Mouse (Mus musculus) ES-E14 (cell line): Measurements from ENCODE around the gene Phrf1. TPM values are rescaled to one million over a fixed set of nuclear protein-coding genes. Genes with fewer than 3 reads are reported as not detected.

ENCODE experiments used
- DNase-seq: peaks from one replicate; pipeline ENCODE4 v3.0.0-alpha.2; 2013; ENCODE audit warnings: low read depth, low spot score
- H3K27ac ChIP-seq: 2 replicates; pipeline ENCODE4 v1.5.1; 2012; ENCODE audit warnings: low read depth, mild to moderate bottlenecking, low read length, moderate library complexity, mixed read lengths; ENCODE audit not compliant: poor library complexity, insufficient read depth, severe bottlenecking
- H3K36me3 ChIP-seq: 2 replicates; pipeline ENCODE4 v1.6.1; 2012; ENCODE audit warnings: mild to moderate bottlenecking, low read length, moderate library complexity, mixed read lengths; ENCODE audit not compliant: control insufficient read depth, poor library complexity, insufficient read depth, severe bottlenecking
- H3K4me1 ChIP-seq, 2 experiments: fragments of 150-350 bp in 1 of 2; sonication (generic) in 1 of 2; 2 replicates each; pipeline ENCODE4 v1.6.1; 2012; ENCODE audit warnings: low read length in 2 of 2, mild to moderate bottlenecking in 1 of 2, mixed read lengths in 1 of 2; ENCODE audit not compliant: control insufficient read depth in 2 of 2, insufficient read depth in 2 of 2, poor library complexity in 1 of 2
- H3K4me3 ChIP-seq, 2 experiments: fragments of 150-350 bp in 1 of 2; sonication (generic) in 1 of 2; 2 replicates each; pipeline ENCODE4 v1.5.1; 2012; ENCODE audit warnings: low read length in 2 of 2, low read depth in 1 of 2, mild to moderate bottlenecking in 1 of 2, mixed read lengths in 1 of 2; ENCODE audit not compliant: insufficient read depth in 1 of 2, poor library complexity in 1 of 2, severe bottlenecking in 1 of 2
- H3K9ac ChIP-seq: 2 replicates; pipeline ENCODE4 v1.6.1; 2012; ENCODE audit warnings: low read depth, mild to moderate bottlenecking, low read length, mixed read lengths; ENCODE audit not compliant: poor library complexity, insufficient read depth, severe bottlenecking
- H3K9me3 ChIP-seq: fragments of 150-350 bp; sonication (generic); 2 replicates; pipeline ENCODE4 v1.6.1; 2012; ENCODE audit warnings: low read depth, mild to moderate bottlenecking, low read length; ENCODE audit not compliant: control insufficient read depth, insufficient read depth
- CHD2 ChIP-seq: IDR thresholded peaks from 2 replicates; pipeline ENCODE4 v1.6.1; 2014; ENCODE audit warnings: mild to moderate bottlenecking, low read depth, low read length, inconsistent platforms
- HCFC1 ChIP-seq: IDR thresholded peaks from 2 replicates; pipeline ENCODE4 v1.6.1; 2012; ENCODE audit warnings: low read length, inconsistent platforms, borderline replicate concordance; ENCODE audit not compliant: insufficient read depth
- MAFK ChIP-seq: IDR thresholded peaks from 2 replicates; pipeline ENCODE4 v1.6.1; 2014; ENCODE audit warnings: mild to moderate bottlenecking, low read depth, low read length, inconsistent platforms; ENCODE audit not compliant: insufficient read depth
- ZC3H11A ChIP-seq: IDR thresholded peaks from 2 replicates; pipeline ENCODE4 v1.6.1; 2012; ENCODE audit warnings: low read depth, mild to moderate bottlenecking, inconsistent platforms, low read length, borderline replicate concordance
- ZNF384 ChIP-seq: IDR thresholded peaks from 2 replicates; pipeline ENCODE4 v1.6.1; 2012; ENCODE audit warnings: low read depth, low read length, inconsistent platforms
- in situ Hi-C, 2 experiments: fragments of 600-800 bp; cut with MboI; formaldehyde crosslinking; loops; one replicate each; pipeline ENCODE4 v1.15.1; 2025; ENCODE audit warnings: low sequenced_read_pairs in 2 of 2, inconsistent platforms in 1 of 2; ENCODE audit not compliant: unreplicated experiment in 2 of 2
- total RNA-seq: library from RNA; depleted of rRNA; stranded (reverse); fragments of 300-350 nt; gene quantifications from 2 replicates; pipeline ENCODE4 v1.2.3, GENCODE M21; 2012

The Phrf1 gene
- total RNA-seq, 1 experiment = 101 TPM

DNA sequence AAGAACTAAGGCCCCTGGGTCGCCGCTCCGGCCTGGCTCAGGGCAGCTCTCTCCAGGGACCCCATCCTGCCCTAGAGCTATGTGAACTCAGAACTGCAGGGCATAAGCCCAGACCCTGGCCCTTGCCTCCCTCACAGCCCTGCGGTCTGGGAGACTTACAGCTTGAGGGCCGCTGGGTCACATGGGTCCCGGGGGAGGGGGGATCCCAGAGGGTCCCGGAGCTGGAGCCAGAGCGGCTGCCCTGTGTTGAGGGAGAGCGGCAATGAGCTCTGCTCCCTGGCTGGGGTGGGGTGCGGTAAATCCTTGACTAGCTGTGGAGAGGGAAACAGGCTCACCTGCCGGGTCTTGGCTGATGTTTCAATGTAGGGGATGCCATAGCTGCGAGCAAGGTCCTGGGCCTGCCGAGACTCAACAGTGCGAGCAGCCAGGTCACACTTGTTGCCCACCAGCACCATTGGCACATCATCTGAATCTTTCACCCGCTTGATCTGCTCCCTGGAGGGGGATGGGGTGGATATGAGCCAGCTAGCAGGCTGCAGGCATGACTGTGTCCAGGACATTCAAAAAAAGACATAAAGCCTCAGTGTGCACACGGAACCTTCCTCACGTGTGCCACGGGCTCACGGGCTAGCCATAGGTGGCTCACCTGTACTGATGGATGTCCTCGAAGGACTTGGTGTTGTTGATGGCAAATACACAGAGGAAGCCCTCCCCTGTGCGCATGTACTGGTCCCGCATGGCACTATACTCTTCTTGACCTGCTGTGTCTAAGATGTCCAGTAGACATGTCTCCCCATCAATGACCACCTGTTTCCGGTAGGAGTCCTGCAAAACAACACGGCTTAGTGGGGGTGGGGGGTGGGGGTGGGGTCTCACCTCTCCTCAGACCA, 36.5 kb upstream of the Phrf1 start:
- H3K36me3 ChIP-seq = peaks cover 32% of the 10 kb centered on the region
- H3K9me3 ChIP-seq = no peaks in the 10 kb centered on the region
- H3K4me3 ChIP-seq = peak overlapping the region in 1 of 2 experiments; percentile 17; a peak in 1 of 4 replicates
- in situ Hi-C loops = no loop called here
- TF ChIP-seq HCFC1 (no peak), ZNF384 (no peak), MAFK (no peak), ZC3H11A (no peak), CHD2 (no peak)
- DNase-seq = no peak
- H3K27ac ChIP-seq = no peak overlapping the region
- peak overlapping the region; percentile 54; the same call in 1 of the 2 replicates for H3K9ac ChIP-seq
- H3K4me1 ChIP-seq = peaks cover 0 to 17% of the 10 kb centered on the region in 2 experiments; a peak in 1 of 4 replicates

DNA sequence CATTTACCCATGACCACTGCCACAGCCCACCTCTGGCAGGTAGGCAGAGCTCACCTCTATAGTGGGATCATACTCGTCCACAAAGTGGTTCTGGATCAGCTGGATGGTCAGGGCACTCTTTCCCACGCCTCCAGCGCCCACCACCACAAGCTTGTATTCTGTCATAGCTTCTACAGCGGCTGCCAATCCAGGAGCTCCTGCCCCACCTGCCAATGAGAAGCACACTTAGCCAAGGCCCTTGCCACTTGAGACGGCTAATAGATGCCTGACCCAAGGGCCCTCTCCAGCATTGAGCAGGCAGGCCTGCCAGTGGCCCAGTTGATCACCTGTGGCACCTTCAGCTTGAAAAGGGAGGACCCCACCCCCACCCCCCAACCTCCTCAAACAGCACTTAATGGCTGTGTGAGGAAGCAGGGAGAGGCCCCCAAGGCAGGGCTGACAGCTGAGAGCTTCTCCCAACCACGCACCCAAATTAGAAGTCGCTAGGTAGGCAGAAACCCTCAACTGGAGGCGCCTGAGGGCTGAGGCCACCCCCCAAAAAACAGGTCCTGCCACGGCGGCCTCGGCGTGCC, 35.7 kb upstream of the Phrf1 start:
- Histone ChIP-seq H3K9ac (peak overlapping the region; percentile 81), H3K4me3 (peak overlapping the region; percentile 88 to 93), H3K4me1 (peaks cover 0 to 17% of the 10 kb centered on the region in 2 experiments; a peak in 1 of 4 replicates), H3K27ac (no peak overlapping the region), H3K9me3 (no peaks in the 10 kb centered on the region), H3K36me3 (peaks cover 32% of the 10 kb centered on the region)
- in situ Hi-C loops = no loop called here
- TF ChIP-seq MAFK (no peak), HCFC1 (no peak), ZNF384 (no peak), ZC3H11A (no peak), CHD2 (no peak)
- DNase-seq = no peak

DNA sequence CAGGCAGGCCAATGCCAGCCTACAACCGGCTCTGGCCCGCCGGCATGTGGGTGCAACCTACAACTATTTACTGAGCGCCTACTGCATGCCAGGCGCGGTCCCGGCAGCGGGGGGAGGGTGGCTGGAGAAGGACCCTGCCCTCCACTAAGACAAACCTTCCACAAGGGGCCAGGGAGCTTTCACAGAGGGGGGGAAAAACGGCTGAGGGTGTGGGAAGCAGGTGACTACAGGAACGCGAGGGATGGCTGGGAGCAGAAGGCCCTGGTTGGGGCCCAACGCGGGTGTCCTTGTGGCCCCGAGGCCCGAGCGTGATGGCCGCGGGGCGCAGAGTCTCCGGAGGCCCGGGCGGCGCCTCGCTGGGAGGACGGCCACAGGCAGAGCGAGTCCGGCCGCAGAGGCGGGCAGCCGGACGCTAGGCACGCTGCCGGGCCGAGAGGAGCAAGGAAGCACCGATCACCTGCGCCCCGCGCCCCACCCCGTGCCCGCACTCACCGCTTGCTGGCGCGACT, 35.2 kb upstream of the Phrf1 start:
- DNase-seq = no peak
- no peak overlapping the region; the same call in 1 of the 2 replicates for H3K27ac ChIP-seq
- in situ Hi-C loops = no loop called here
- H3K36me3 ChIP-seq = peaks cover 32% of the 10 kb centered on the region
- peak overlapping the region; percentile 81 for H3K9ac ChIP-seq
- peak overlapping the region; percentile 88 to 93 for H3K4me3 ChIP-seq
- H3K4me1 ChIP-seq = peaks cover 0 to 17% of the 10 kb centered on the region in 2 experiments; a peak in 1 of 4 replicates
- H3K9me3 ChIP-seq = no peaks in the 10 kb centered on the region
- no peak for TF ChIP-seq ZC3H11A
- TF ChIP-seq MAFK = no peak
- TF ChIP-seq HCFC1 = no peak
- TF ChIP-seq ZNF384 = no peak
- no peak for TF ChIP-seq CHD2

DNA sequence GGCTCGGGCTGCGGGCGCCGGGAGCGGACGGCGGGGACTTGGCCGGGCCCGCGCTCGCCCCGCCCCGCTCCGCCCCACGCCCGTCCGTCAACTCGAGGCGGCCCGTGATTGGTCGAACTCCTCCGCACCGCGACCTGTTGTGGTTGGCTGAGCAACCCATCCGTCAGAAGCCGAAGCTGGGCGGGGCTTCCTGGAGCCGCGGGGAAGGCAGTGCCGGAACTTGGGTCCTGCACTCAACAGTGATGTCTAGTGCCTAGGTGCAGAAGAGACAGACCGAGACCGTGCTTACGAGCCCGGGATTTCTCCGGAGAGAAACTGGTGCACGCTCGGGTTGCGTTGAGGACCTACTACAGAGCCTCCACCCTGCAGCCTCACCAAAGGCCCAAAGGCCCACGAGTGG, 34.6 kb upstream of the Phrf1 start, which contains the start of the genes Hras and Lrrc56:
Hras (minus strand) TSS at position 58 of the 400 bp plus-strand sequence.
Lrrc56 (plus strand) TSS at position 210 of the 400 bp plus-strand sequence.
- H3K27ac ChIP-seq = no peak within 1 kb of the TSS; the same call in 1 of the 2 replicates
- peaks cover 32% of the 10 kb centered on the region for H3K36me3 ChIP-seq
- peaks cover 0 to 17% of the 10 kb centered on the region in 2 experiments; a peak in 1 of 4 replicates for H3K4me1 ChIP-seq
- H3K9ac ChIP-seq = peak within 1 kb of the TSS; percentile 81
- TF ChIP-seq ZNF384 = no peak
- no peak for TF ChIP-seq ZC3H11A
- TF ChIP-seq CHD2 = peak; percentile 65; the same call in 1 of the 2 replicates
- in situ Hi-C loops = no loop called here
- peak; percentile 97 for DNase-seq
- peak within 1 kb of the TSS; percentile 88 to 100 for H3K4me3 ChIP-seq
- H3K9me3 ChIP-seq = no peaks in the 10 kb centered on the region
